Mouse (Mus musculus): ENCODE results near the gene Gm49776.
"Not testable (repeated sequence)": the region's sequence is repeated elsewhere in the genome, so short reads cannot be mapped to it uniquely, and the experiment has no call there.

Gene Gm49776

DNA sequence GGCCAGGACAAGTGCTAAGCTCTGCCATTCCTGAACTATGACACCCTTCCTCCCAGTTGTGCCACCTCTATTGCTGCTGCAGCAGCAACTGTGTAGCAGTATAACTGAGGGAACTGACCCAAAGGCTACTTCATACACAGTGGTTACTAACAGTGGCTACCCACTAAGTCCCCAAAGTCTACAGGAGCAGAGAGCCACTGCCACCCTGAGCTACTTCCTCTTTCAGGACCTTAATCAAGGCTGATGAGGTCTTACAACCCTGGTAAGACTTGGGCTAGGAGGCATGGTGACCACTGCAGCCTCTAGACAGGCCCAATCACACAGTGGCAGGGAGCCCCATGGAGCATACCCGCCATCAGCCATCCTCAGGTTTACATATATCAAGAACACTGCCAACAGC lies 56.1 kb downstream of the Gm49776 start:
- DNase-seq (ENCODE audit: low spot score), result no peak

GRCm38 (mm10) chr16:18201620-18202019 lies 56.5 kb downstream of the Gm49776 start:
- no peak for DNase-seq (ENCODE audit: low spot score)

DNA sequence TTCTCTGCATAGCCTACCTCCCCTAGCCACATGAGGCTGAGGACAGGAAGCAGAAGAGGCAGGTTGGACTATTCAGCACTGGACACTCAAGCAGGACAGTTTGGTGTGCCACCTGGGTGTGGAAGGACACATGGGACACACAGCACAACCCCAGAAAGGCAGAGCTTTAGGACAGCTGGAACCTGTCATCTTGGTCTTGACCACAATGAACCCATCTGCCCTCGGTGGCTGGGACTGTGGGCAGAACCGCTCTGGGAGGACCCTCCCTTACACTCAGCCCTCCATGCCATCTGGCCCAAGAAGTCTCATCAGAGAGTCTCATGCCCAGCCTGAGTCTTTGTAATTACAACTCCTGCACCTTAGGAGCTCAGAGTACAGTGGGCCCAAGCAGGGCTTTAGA lies 58.1 kb downstream of the Gm49776 start:
- DNase-seq (ENCODE audit: low spot score), result no peak

DNA sequence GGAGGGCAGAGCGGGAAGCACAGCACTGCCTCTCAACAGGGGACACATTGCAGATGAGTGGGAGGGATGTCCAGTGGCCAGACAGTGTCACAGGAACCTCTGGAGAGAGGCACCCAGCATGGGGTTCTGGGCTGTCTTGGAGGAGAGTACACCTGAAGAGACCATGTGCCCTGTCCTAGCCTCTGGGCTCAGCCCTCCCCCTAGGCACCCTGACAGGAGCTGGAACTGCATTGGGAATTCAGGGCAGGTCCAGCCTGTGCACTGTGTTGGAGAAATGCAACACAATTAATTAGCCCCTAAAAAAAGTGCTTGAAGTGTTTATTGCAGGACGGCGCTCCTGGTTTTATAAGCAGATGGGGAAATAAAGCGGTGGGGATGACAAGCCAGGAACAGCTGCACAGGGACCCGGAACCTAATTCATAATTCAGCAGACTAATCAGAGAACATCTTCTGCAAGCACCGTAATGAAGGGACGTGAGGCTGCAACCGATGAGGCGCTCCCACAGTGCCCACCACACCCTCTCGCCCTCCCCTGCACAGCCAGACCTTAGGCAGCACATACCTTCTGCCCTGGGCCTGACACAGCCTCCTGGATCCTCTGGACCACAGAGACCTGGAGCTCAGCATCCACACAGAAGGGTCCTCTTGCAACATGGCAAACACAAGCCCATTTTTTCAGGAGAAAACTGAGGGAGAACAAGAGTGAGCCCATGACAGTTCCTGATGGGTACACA lies 59.6 kb downstream of the Gm49776 start:
- DNase-seq (ENCODE audit: low spot score), result no peak

GRCm38 (mm10) chr16:18197881-18198280 lies 60.2 kb downstream of the Gm49776 start:
- no peak for DNase-seq (ENCODE audit: low spot score)

DNA sequence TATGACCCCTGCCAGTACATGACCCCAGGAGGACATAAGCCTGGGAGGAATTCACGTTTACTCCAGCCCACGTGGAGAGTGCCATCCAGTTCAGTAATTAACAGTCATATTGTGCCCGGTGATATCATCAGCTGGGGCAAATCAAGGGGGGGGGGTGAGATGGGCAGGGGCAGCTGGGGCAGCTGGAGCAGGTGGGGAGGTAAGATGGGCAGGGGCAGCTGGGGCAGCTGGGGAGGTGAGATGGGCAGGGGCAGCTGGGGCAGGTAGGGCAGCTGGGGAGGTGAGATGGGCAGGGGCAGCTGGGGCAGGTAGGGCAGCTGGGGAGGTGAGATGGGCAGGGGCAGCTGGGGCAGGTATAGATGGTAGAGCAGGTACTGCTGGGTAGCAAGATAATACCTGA lies 62.6 kb downstream of the Gm49776 start:
- DNase-seq (ENCODE audit: low spot score), result not testable (repeated sequence)

Data from urinary bladder, postnatal 10 days (tissue).